Mouse (Mus musculus) adipose tissue, adult 10 weeks (tissue): Measurements from ENCODE around the gene Cldn24. TPM values are rescaled to one million over a fixed set of nuclear protein-coding genes. Genes with fewer than 3 reads are reported as not detected.

Experiments
- polyA plus RNA-seq: library from polyadenylated mRNA; stranded (reverse); fragments of 350-450 nt; fragmentation: Illumina TruSeq; extraction: RNeasy Lipid Tissue Mini Kit (QIAGEN cat#74804); gene quantifications from one replicate; pipeline ENCODE4 v1.2.3, GENCODE M21; 2014; ENCODE audit warnings: low read depth, low replicate concordance

Cldn24 gene
- polyA plus RNA-seq = not detected

GRCm38 (mm10) chr8:47821843-47822242, at the start of gene Cldn24:
Gene Cldn24 (plus strand): TSS chr8:47822143.

GRCm38 (mm10) chr8:47824182-47824581, 2.2 kb downstream of the Cldn24 start, which contains the start of gene Cldn22:
Gene Cldn22 (plus strand): TSS chr8:47824482.

Other genes starting within 250 kb of the Cldn24 start
- gene Ing2, start 146.6 kb upstream of the Cldn24 start, polyA plus RNA-seq = 23.3 TPM
- gene Cdkn2aip, start 108.2 kb upstream of the Cldn24 start, polyA plus RNA-seq = 10.8 TPM
- gene Cldn22, start 2.3 kb downstream of the Cldn24 start, polyA plus RNA-seq = 18.7 TPM
- 13.1 TPM for gene Wwc2, start 168.8 kb downstream of the Cldn24 start, polyA plus RNA-seq